Mouse (Mus musculus): ENCODE results near the gene Abcf3. TPM values are rescaled to one million over a fixed set of nuclear protein-coding genes. Genes with fewer than 3 reads are reported as not detected.

Gene Abcf3
- polyA plus RNA-seq, 1 experiment from 2014 or later: 38.8 TPM

GRCm38 (mm10) chr16:20549161-20549560 is 784 bp downstream of the Abcf3 start:
- Histone ChIP-seq H3K4me1 (peaks cover 25% of the 10 kb centered on the region), H3K27ac (peak overlapping the region; percentile 69), H3K9me3 (replicated peaks) (no peaks in the 10 kb centered on the region), H3K4me2 (peak overlapping the region; percentile 89), H3K4me3 (peak overlapping the region; percentile 84), H3K9ac (peak overlapping the region; percentile 84), H3K27me3 (replicated peaks) (no peaks in the 10 kb centered on the region), H3K36me3 (peaks cover 66% of the 10 kb centered on the region)
- WGBS (ENCODE audit: insufficient replicate concordance): 41% methylated on average over 9 of the region's 9 CpGs
- no peak for ATAC-seq

GRCm38 (mm10) chr16:20551691-20552090 is 3.3 kb downstream of the Abcf3 start:
- H3K36me3 ChIP-seq: peaks cover 66% of the 10 kb centered on the region
- ATAC-seq: no peak

GRCm38 (mm10) chr16:20552594-20552993 is 4.2 kb downstream of the Abcf3 start:
- H3K4me1 ChIP-seq: peaks cover 17% of the 10 kb centered on the region
- no peaks in the 10 kb centered on the region for H3K9me3 ChIP-seq (replicated peaks)
- H3K36me3 ChIP-seq: peaks cover 75% of the 10 kb centered on the region
- no peak overlapping the region for H3K9ac ChIP-seq
- H3K4me2 ChIP-seq: no peak overlapping the region
- WGBS (ENCODE audit: insufficient replicate concordance): 78% methylated on average over 1 of the region's 1 CpGs
- ATAC-seq: no peak
- no peaks in the 10 kb centered on the region for H3K27me3 ChIP-seq (replicated peaks)
- H3K27ac ChIP-seq: no peak overlapping the region
- no peak overlapping the region for H3K4me3 ChIP-seq

More at GRCm38 (mm10) chr16:20551691-20552090, 3.3 kb downstream of the Abcf3 start:
- no peak overlapping the region for H3K27ac ChIP-seq
- WGBS (ENCODE audit: insufficient replicate concordance): 90% methylated on average over 5 of the region's 5 CpGs
- no peaks in the 10 kb centered on the region for H3K9me3 ChIP-seq (replicated peaks)
- H3K9ac ChIP-seq: no peak overlapping the region
- no peak overlapping the region for H3K4me2 ChIP-seq
- H3K27me3 ChIP-seq (replicated peaks): no peaks in the 10 kb centered on the region
- peaks cover 25% of the 10 kb centered on the region for H3K4me1 ChIP-seq
- no peak overlapping the region for H3K4me3 ChIP-seq

- Histone ChIP-seq H3K4me2 (no peak overlapping the region), H3K36me3 (peaks cover 97% of the 10 kb centered on the region), H3K9me3 (replicated peaks) (no peaks in the 10 kb centered on the region), H3K9ac (no peak overlapping the region), H3K4me1 (peaks cover under 1% of the 10 kb centered on the region; the same call in 1 of the 2 replicates), H3K27me3 (replicated peaks) (no peaks in the 10 kb centered on the region), H3K27ac (no peak overlapping the region), H3K4me3 (no peak overlapping the region)
- 80% methylated on average over 6 of the region's 6 CpGs for WGBS (ENCODE audit: insufficient replicate concordance)
- no peak for ATAC-seq
These were observed 6.6 kb downstream of the Abcf3 start for GRCm38 (mm10) chr16:20555000-20555399.

- Histone ChIP-seq H3K36me3 (peaks cover 97% of the 10 kb centered on the region), H3K27me3 (replicated peaks) (no peaks in the 10 kb centered on the region), H3K4me2 (no peak overlapping the region), H3K9ac (no peak overlapping the region), H3K9me3 (replicated peaks) (no peaks in the 10 kb centered on the region), H3K4me3 (no peak overlapping the region), H3K27ac (no peak overlapping the region), H3K4me1 (no peaks in the 10 kb centered on the region)
- 81% methylated on average over 7 of the region's 7 CpGs for WGBS (ENCODE audit: insufficient replicate concordance)
- no peak for ATAC-seq
These were observed 9.0 kb downstream of the Abcf3 start for GRCm38 (mm10) chr16:20557381-20557780.

GRCm38 (mm10) chr16:20565075-20565474 is 16.7 kb downstream of the Abcf3 start:
- no peak for ATAC-seq
- Histone ChIP-seq H3K27me3 (replicated peaks) (no peaks in the 10 kb centered on the region; the same call in 1 of the 2 replicates), H3K9me3 (replicated peaks) (no peaks in the 10 kb centered on the region), H3K4me2 (no peak overlapping the region), H3K27ac (no peak overlapping the region), H3K4me3 (no peak overlapping the region), H3K9ac (no peak overlapping the region), H3K4me1 (peaks cover 3% of the 10 kb centered on the region; the same call in 1 of the 2 replicates), H3K36me3 (peaks cover 32% of the 10 kb centered on the region)
- WGBS (ENCODE audit: insufficient replicate concordance): 36% methylated on average over 1 of the region's 1 CpGs

GRCm38 (mm10) chr16:20589366-20589938 is 41.1 kb downstream of the Abcf3 start, which contains the start of gene Vwa5b2:
TSS of gene Vwa5b2 (plus strand) at chr16:20589471.
- Histone ChIP-seq H3K4me1 (peaks cover 33% of the 10 kb centered on the region), H3K27me3 (replicated peaks) (peaks cover 87% of the 10 kb centered on the region), H3K9me3 (replicated peaks) (no peaks in the 10 kb centered on the region), H3K36me3 (no peaks in the 10 kb centered on the region), H3K4me2 (peak within 1 kb of the TSS; percentile 76), H3K4me3 (peak within 1 kb of the TSS; percentile 50), H3K27ac (no peak within 1 kb of the TSS), H3K9ac (peak within 1 kb of the TSS; percentile 1; the same call in 1 of the 2 replicates)
- 4% methylated on average over 24 of the region's 24 CpGs for WGBS (ENCODE audit: insufficient replicate concordance)
- ATAC-seq: no peak

- WGBS (ENCODE audit: insufficient replicate concordance): under 1% methylated on average over 39 of the region's 39 CpGs
- no peak for ATAC-seq
- Histone ChIP-seq H3K27me3 (replicated peaks) (peaks cover 89% of the 10 kb centered on the region), H3K4me1 (peaks cover 39% of the 10 kb centered on the region), H3K9me3 (replicated peaks) (no peaks in the 10 kb centered on the region), H3K27ac (no peak overlapping the region), H3K36me3 (no peaks in the 10 kb centered on the region), H3K4me3 (peak overlapping the region; percentile 50), H3K9ac (peak overlapping the region; percentile 1; the same call in 1 of the 2 replicates), H3K4me2 (peak overlapping the region; percentile 76)
These were observed 41.7 kb downstream of the Abcf3 start for GRCm38 (mm10) chr16:20589939-20590679.

GRCm38 (mm10) chr16:20590680-20591038 is 42.3 kb downstream of the Abcf3 start:
- no peaks in the 10 kb centered on the region for H3K9me3 ChIP-seq (replicated peaks)
- no peak overlapping the region for H3K9ac ChIP-seq
- 4% methylated on average over 17 of the region's 17 CpGs for WGBS (ENCODE audit: insufficient replicate concordance)
- peaks cover 45% of the 10 kb centered on the region for H3K4me1 ChIP-seq
- 0 out of 2 replicates have a peak, but pooled peaks have one; percentile 8 for ATAC-seq
- no peaks in the 10 kb centered on the region for H3K36me3 ChIP-seq
- peaks cover 84% of the 10 kb centered on the region for H3K27me3 ChIP-seq (replicated peaks)
- H3K4me3 ChIP-seq: peak overlapping the region; percentile 50
- peak overlapping the region; percentile 76 for H3K4me2 ChIP-seq
- no peak overlapping the region for H3K27ac ChIP-seq

GRCm38 (mm10) chr16:20591076-20591705 is 42.8 kb downstream of the Abcf3 start:
- 5% methylated on average over 48 of the region's 48 CpGs for WGBS (ENCODE audit: insufficient replicate concordance)
- H3K27me3 ChIP-seq (replicated peaks): peaks cover 82% of the 10 kb centered on the region
- peaks cover 50% of the 10 kb centered on the region for H3K4me1 ChIP-seq
- no peak for ATAC-seq
- H3K9ac ChIP-seq: no peak overlapping the region
- H3K9me3 ChIP-seq (replicated peaks): no peaks in the 10 kb centered on the region
- H3K27ac ChIP-seq: no peak overlapping the region
- H3K4me3 ChIP-seq: peak overlapping the region; percentile 50
- H3K4me2 ChIP-seq: peak overlapping the region; percentile 76
- no peaks in the 10 kb centered on the region for H3K36me3 ChIP-seq

- Histone ChIP-seq H3K4me1 (peaks cover 52% of the 10 kb centered on the region), H3K27me3 (replicated peaks) (peaks cover 60% of the 10 kb centered on the region), H3K36me3 (no peaks in the 10 kb centered on the region), H3K4me2 (peak overlapping the region; percentile 50), H3K9ac (0 out of 2 replicates have a peak overlapping the region, but pooled peaks have one; percentile 24), H3K9me3 (replicated peaks) (no peaks in the 10 kb centered on the region), H3K27ac (peak overlapping the region; percentile 59; the same call in 1 of the 2 replicates), H3K4me3 (peak overlapping the region; percentile 4; the same call in 1 of the 2 replicates)
- WGBS (ENCODE audit: insufficient replicate concordance): 28% methylated on average over 7 of the region's 7 CpGs
- peak; percentile 88 for ATAC-seq
These were observed 46.8 kb downstream of the Abcf3 start for GRCm38 (mm10) chr16:20595060-20595673.

All from liver, embryonic 12.5 days (tissue).